Mouse (Mus musculus) thymus, adult 2 months (tissue): Measurements from ENCODE around the gene Slc12a4. TPM values are rescaled to one million over a fixed set of nuclear protein-coding genes. Genes with fewer than 3 reads are reported as not detected.

ENCODE experiments used
- DNase-seq: peaks from one replicate; pipeline ENCODE4 v3.0.0; 2021
- H3K27ac ChIP-seq: fragments of 200-500 bp; 2 replicates; pipeline ENCODE4 v1.5.1; 2012; ENCODE audit warnings: low read length, control low read depth; ENCODE audit not compliant: control insufficient read depth, insufficient read depth
- H3K27me3 ChIP-seq: fragments of 200-500 bp; 2 replicates; pipeline ENCODE4 v1.6.1; 2012; ENCODE audit warnings: mild to moderate bottlenecking, low read length, moderate library complexity, mixed read lengths; ENCODE audit not compliant: control insufficient read depth, insufficient read depth
- H3K36me3 ChIP-seq: fragments of 200-500 bp; 2 replicates; pipeline ENCODE4 v1.6.1; 2012; ENCODE audit warnings: mild to moderate bottlenecking, low read length, moderate library complexity; ENCODE audit not compliant: control insufficient read depth, insufficient read depth
- H3K4me1 ChIP-seq: fragments of 200-500 bp; replicated peaks from 2 replicates; pipeline ENCODE4 v1.6.1; 2012; ENCODE audit warnings: low read length; ENCODE audit not compliant: control insufficient read depth, insufficient read depth
- H3K4me3 ChIP-seq: fragments of 200-500 bp; 2 replicates; pipeline ENCODE4 v1.5.1; 2012; ENCODE audit warnings: mild to moderate bottlenecking, low read length, control low read depth, moderate library complexity; ENCODE audit not compliant: control insufficient read depth, insufficient read depth
- CTCF ChIP-seq: fragments of 200-500 bp; IDR thresholded peaks from 2 replicates; pipeline ENCODE4 v1.5.1; 2012; ENCODE audit warnings: mild to moderate bottlenecking, control low read depth, low read length, moderate library complexity, borderline replicate concordance; ENCODE audit not compliant: control insufficient read depth, poor library complexity, insufficient read depth; ENCODE audit errors: extremely low read depth
- POLR2A ChIP-seq: fragments of 200-500 bp; IDR thresholded peaks from 2 replicates; pipeline ENCODE4 v1.6.1; 2012; ENCODE audit warnings: mild to moderate bottlenecking, low read length, control low read depth, moderate library complexity; ENCODE audit not compliant: control insufficient read depth, poor library complexity, insufficient read depth; ENCODE audit errors: extremely low read depth
- WGBS: fragments of 180-500 bp; shearing (Covaris S2); methylation state at CpG from one replicate; pipeline ENCODE4 v1.1.7; 2018; 5-methylcytosine and 5-hydroxymethylcytosine counted together
- polyA plus RNA-seq: library from polyadenylated mRNA; depleted of rRNA; stranded (reverse); fragments of >200 nt; gene quantifications from 2 replicates; pipeline ENCODE4 v1.2.3, GENCODE M21; 2012

The Slc12a4 gene
- polyA plus RNA-seq, 1 experiment, result 69.3 TPM

DNA sequence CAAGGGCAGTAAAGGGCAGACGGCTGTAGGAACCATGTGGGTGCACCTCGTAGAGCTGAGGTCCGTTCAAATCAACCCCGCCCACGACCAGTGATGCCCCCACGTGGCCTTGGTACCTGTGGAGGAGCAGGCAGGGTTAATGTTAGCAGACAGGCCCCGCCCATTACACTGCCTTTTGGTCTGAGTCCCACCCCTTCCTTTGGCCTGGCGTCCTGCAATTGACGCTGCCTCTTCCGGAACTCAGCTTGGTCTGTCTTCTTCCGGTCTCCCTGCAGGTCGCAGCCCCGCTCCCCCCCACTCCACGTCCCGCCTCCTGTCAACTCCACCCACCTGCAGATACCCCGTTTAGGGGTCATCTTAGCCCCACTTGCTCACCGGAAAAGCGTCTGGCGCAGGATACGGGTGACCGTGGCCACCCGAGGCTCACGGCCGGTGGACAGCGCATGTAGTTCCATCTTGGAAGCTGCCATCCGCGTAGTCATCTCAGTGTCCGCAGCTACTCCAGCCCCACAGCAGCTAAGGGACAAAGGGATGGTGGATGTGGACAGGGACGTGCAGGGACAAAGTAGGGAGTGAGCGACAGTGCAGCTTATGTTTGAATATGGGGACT is 28.9 kb downstream of the Slc12a4 start:
- DNase-seq, result peak; percentile 71
- Histone ChIP-seq H3K27ac (peak overlapping the region; percentile 91; the same call in 1 of the 2 replicates), H3K27me3 (no peaks in the 10 kb centered on the region), H3K4me1 (peaks cover 15% of the 10 kb centered on the region), H3K4me3 (peak overlapping the region; percentile 87), H3K36me3 (no peaks in the 10 kb centered on the region)
- 2% methylated on average over 30 of the region's 30 CpGs for WGBS
- TF ChIP-seq POLR2A (no peak), CTCF (no peak)

DNA sequence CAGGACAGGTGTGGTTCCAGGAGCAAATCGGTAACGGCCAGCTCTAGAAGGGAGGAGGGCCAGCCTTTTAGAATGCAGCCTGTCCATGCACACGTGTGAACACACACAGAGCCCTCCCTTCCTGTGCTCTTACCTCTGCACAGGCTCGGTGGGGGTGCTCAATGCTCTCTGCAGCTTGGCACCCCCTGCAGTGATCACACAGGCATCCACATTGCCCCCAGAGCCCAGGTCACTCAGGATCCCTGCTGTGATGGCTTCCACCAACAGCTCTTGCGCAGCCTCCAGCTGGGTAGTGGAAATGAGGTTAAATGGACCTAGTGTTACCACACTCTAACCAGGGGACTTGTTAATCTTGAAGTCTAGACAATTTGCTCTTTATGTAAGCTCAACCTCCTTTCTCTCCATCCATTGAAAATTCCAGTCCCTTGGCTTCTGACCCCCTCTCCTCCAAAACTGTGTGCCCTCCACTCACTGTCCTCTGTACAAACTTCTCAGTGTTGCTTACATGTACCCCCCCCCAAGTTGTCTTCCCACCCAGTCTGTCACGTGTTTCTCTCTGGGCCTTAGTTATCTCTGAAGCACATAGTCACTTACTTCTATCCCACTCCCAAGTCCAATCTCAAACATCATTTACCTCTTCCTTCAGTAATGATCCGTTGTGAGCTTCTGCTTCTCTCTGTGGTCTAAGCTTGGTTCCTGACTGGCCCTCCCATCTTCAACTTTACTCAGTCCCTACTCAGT is 29.9 kb downstream of the Slc12a4 start:
- TF ChIP-seq CTCF (no peak), POLR2A (no peak)
- no peak for DNase-seq
- Histone ChIP-seq H3K27ac (no peak overlapping the region), H3K36me3 (no peaks in the 10 kb centered on the region), H3K4me3 (no peak overlapping the region), H3K4me1 (peaks cover 15% of the 10 kb centered on the region), H3K27me3 (no peaks in the 10 kb centered on the region)
- 81% methylated on average over 7 of the region's 7 CpGs for WGBS

DNA sequence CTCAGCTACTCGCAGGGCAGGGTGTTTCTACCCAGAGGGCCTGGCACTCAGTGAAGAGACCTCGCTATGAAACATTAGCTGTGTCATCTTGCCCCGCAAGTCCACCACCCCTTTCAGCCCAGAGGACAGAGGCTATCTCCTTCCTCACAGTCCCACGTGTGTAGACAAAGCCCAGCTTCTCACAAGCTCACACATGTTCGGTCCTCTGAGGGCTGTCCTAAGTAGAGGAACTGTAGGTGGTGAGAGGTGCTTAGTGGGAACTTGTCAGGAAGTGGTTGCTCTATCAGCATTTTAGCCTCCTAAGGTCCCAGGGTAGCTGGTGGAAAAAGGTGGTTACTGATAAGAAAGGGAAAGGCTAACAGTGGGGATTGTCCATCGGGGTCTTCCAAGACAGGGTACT is 30.8 kb downstream of the Slc12a4 start:
- 51% methylated on average over 6 of the region's 6 CpGs for WGBS
- H3K4me3 ChIP-seq, result no peak overlapping the region
- H3K27ac ChIP-seq, result no peak overlapping the region
- DNase-seq, result no peak
- peaks cover under 1% of the 10 kb centered on the region; the same call in 1 of the 2 replicates for H3K36me3 ChIP-seq
- H3K4me1 ChIP-seq, result peaks cover 17% of the 10 kb centered on the region
- no peaks in the 10 kb centered on the region for H3K27me3 ChIP-seq
- TF ChIP-seq CTCF, result no peak
- TF ChIP-seq POLR2A, result no peak

DNA sequence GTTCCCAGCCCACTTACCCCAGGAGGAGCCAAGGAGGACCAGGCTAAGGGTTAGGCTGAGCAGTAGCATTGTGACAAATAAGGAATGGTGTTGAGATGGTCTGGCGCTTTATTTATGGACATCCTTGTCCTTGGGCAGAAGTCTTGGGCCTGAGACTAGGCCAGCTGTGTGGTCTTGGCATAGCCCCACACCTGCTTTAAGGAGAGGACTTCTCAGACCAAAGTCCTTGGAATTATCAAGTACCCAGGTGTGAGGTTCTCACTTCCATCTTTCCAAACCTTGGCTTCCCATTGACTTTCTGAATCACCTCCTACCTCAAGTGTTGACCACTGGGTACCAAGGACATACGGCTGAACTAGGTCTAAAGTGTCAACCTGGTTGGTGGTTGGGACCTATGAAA is 32.1 kb downstream of the Slc12a4 start, which contains the start of gene Ctrl:
Gene Ctrl (minus strand): TSS at position 101 of the 400 bp plus-strand sequence.
- TF ChIP-seq CTCF, result no peak
- no peak for TF ChIP-seq POLR2A
- Histone ChIP-seq H3K4me3 (no peak within 1 kb of the TSS), H3K27me3 (no peaks in the 10 kb centered on the region), H3K36me3 (peaks cover 6% of the 10 kb centered on the region; the same call in 1 of the 2 replicates), H3K27ac (no peak within 1 kb of the TSS), H3K4me1 (peaks cover 9% of the 10 kb centered on the region)
- DNase-seq, result no peak
- WGBS, result 100% methylated on average over 2 of the region's 2 CpGs

DNA sequence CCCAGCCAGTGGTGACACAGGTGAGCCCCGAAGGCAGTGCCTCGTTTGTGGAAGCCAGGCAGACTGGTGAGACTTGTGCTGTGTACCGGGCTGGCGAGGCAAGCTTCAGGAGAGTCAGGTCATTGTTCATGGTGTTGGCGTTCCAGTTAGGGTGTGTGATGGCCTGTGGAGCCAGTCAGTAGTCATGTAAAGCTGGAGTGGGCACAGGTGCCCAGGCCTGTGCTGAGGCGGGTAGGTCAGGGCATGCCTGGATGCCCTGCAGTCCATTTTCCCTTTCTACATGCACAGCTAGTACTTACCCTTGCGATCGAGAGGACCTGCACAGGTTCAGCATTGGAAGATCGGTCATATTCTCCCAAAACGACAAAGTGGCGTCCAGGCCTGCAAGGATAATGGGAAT is 33.4 kb downstream of the Slc12a4 start:
- 98% methylated on average over 11 of the region's 11 CpGs for WGBS
- TF ChIP-seq POLR2A (no peak), CTCF (no peak)
- no peak for DNase-seq
- Histone ChIP-seq H3K4me3 (no peak overlapping the region), H3K27ac (no peak overlapping the region), H3K27me3 (no peaks in the 10 kb centered on the region), H3K36me3 (peaks cover 6% of the 10 kb centered on the region; the same call in 1 of the 2 replicates), H3K4me1 (peaks cover 6% of the 10 kb centered on the region)

DNA sequence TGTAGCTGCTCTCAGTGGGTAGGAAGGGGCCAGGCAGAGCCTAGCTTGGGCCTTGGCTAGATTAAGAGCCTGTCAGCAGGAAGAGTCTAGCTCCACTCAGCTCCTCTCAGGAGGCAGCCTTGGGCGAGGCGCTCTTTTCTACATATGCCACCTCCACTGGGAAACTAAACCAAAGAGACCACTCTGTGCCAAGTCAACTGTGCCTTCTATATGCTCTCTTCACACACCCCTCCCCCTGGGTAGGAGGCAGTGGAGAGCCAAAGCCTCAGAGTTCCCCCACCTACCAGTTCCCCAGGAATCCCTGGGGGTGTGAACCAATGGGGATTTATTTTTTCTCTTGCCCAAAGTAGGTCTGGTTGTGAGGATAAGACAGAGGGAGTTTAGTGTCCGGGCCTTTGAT is 34.6 kb downstream of the Slc12a4 start:
- no peaks in the 10 kb centered on the region for H3K27me3 ChIP-seq
- H3K36me3 ChIP-seq, result peaks cover 6% of the 10 kb centered on the region; the same call in 1 of the 2 replicates
- 0 out of 2 replicates have a peak, but pooled peaks cover 2% of the 10 kb centered on the region for H3K4me1 ChIP-seq
- DNase-seq, result no peak
- TF ChIP-seq CTCF (no peak), POLR2A (no peak)
- WGBS, result 97% methylated on average over 3 of the region's 3 CpGs
- no peak overlapping the region for H3K4me3 ChIP-seq
- H3K27ac ChIP-seq, result no peak overlapping the region

DNA sequence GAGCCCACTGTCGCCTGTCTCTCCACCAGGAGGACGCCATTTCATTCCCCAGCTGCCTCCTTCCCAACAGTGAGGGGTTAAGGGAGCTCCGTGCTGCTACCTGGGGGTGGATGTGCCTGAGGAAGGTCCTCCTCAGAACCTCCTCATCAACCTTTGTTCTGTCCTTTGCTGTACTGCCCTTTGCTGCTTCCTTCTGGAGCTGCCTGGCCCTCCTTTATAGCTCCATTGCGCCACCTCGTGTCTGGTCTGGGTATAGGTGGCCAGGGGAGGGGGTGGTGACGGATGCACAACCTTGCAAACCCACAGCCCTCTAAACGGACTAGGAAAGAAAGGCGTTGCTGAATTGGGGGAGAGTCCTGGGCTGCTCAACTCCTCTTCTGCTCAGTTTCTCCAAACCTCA is 35.3 kb downstream of the Slc12a4 start:
- TF ChIP-seq POLR2A, result no peak
- peak; percentile 89 for TF ChIP-seq CTCF
- WGBS, result 38% methylated on average over 8 of the region's 8 CpGs
- DNase-seq, result peak; percentile 93
- no peak overlapping the region for H3K27ac ChIP-seq
- H3K36me3 ChIP-seq, result peaks cover 6% of the 10 kb centered on the region; the same call in 1 of the 2 replicates
- H3K4me3 ChIP-seq, result no peak overlapping the region
- H3K27me3 ChIP-seq, result no peaks in the 10 kb centered on the region
- H3K4me1 ChIP-seq, result 0 out of 2 replicates have a peak, but pooled peaks cover 2% of the 10 kb centered on the region
